Mouse (Mus musculus) heart, embryonic 13.5 days (tissue): ENCODE results near the gene Setd6. TPM values are rescaled to one million over a fixed set of nuclear protein-coding genes. Genes with fewer than 3 reads are reported as not detected.

Experiments used
- ATAC-seq: fragments of 200-750 bp; cut with Nextera tagmentation; 2 replicates; pipeline ENCODE4 v1.8.0; 2017; ENCODE audit warnings: moderate TSS enrichment; ENCODE audit not compliant: insufficient number of reproducible peaks, low FRiP score, low TSS enrichment; ENCODE audit errors: extremely low read depth
- H3K27ac ChIP-seq: fragments of 300-500 bp; sonication (generic); replicated peaks from 2 replicates; pipeline ENCODE4 v1.5.1; 2015; ENCODE audit warnings: moderate library complexity, mild to moderate bottlenecking, inconsistent platforms
- H3K27me3 ChIP-seq: fragments of 300-500 bp; sonication (generic); replicated peaks from 2 replicates; pipeline ENCODE4 v1.6.1; 2015; ENCODE audit warnings: mild to moderate bottlenecking, inconsistent platforms
- H3K36me3 ChIP-seq: fragments of 300-500 bp; sonication (generic); 2 replicates; pipeline ENCODE4 v1.6.1; 2015; ENCODE audit warnings: mild to moderate bottlenecking, inconsistent platforms
- H3K4me1 ChIP-seq: fragments of 300-500 bp; sonication (generic); 2 replicates; pipeline ENCODE4 v1.6.1; 2015; ENCODE audit warnings: inconsistent platforms
- H3K4me2 ChIP-seq: fragments of 300-500 bp; sonication (generic); 2 replicates; pipeline ENCODE4 v1.6.1; 2015; ENCODE audit warnings: inconsistent platforms, mild to moderate bottlenecking, moderate library complexity
- H3K4me3 ChIP-seq: fragments of 300-500 bp; sonication (generic); 2 replicates; pipeline ENCODE4 v1.5.1; 2015; ENCODE audit warnings: moderate library complexity, mild to moderate bottlenecking, inconsistent platforms
- H3K9ac ChIP-seq: fragments of 300-500 bp; sonication (generic); 2 replicates; pipeline ENCODE4 v1.6.1; 2015; ENCODE audit warnings: inconsistent platforms, mild to moderate bottlenecking, moderate library complexity
- H3K9me3 ChIP-seq: fragments of 300-500 bp; sonication (generic); 2 replicates; pipeline ENCODE4 v1.6.1; 2016; ENCODE audit warnings: inconsistent platforms
- WGBS: fragments of 180-500 bp; shearing (Covaris S2); methylation state at CpG from one replicate; pipeline ENCODE4 v1.1.7; 2015; ENCODE audit warnings: mixed read lengths; 5-methylcytosine and 5-hydroxymethylcytosine counted together
- microRNA-seq: library from miRNA; unstranded; fragments of <30 nt; microRNA quantifications from one replicate; pipeline ENCODE4, GENCODE M21; 2016
- polyA plus RNA-seq: library from polyadenylated mRNA; unstranded; fragments of >200 nt; fragmentation: Nextera tagmentation; extraction: Ambion mirVana; gene quantifications from 2 replicates; pipeline ENCODE4 v1.2.1, GENCODE M21; 2015

Setd6 gene
- polyA plus RNA-seq, 1 experiment from 2014 or later, result 15.9 TPM

DNA sequence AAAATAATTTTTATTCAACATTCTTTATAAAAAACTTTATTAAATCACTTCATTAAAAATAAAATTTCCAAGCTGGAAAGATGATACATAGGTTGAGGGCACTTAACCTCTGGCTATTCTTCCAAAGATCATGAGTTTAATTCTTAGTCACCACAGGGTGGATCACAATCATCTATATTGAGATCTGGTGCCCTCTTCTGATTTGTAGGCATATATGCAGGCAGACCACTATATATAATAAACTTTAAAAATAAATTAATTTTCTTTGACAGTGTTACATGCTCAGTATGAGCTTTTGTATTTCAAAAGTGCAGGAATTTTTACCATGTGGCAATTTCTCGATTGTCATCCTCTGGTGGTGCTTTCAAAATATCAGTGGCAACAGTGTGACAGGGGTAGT lies 48.5 kb downstream of the Setd6 start:
- Histone ChIP-seq H3K4me3 (no peak overlapping the region), H3K9ac (no peak overlapping the region), H3K9me3 (no peaks in the 10 kb centered on the region), H3K4me1 (peaks cover 10% of the 10 kb centered on the region), H3K27ac (no peak overlapping the region), H3K36me3 (peaks cover 94% of the 10 kb centered on the region), H3K27me3 (no peaks in the 10 kb centered on the region), H3K4me2 (no peak overlapping the region)
- WGBS, result 70% methylated on average over 1 of the region's 1 CpGs
- ATAC-seq, result no peak

Small RNA genes within 50 kb of the gene (microRNA-seq; reads per million reads assigned to microRNA genes)
- 3.1 reads per million, percentile 12 among the genes with 10 or more reads in this experiment for gene Mir7073

Other genes starting within 250 kb of the Setd6 start
- gene Csnk2a2, start 225.8 kb upstream of the Setd6 start, polyA plus RNA-seq, result 7.1 TPM in 2 replicates
- 2.2 and 2.4 TPM in 2 replicates for gene Ccdc113, start 181.8 kb upstream of the Setd6 start, polyA plus RNA-seq
- not detected in 2 replicates for gene Prss54, start 139.5 kb upstream of the Setd6 start, polyA plus RNA-seq
- gene Gins3, start 82.4 kb upstream of the Setd6 start, polyA plus RNA-seq, result 15.7 and 16.4 TPM in 2 replicates
- 256 and 289 TPM in 2 replicates for gene Ndrg4, start 38.9 kb upstream of the Setd6 start, polyA plus RNA-seq
- gene Cnot1, start 91.6 kb downstream of the Setd6 start, polyA plus RNA-seq, result 42.8 and 47.4 TPM in 2 replicates
- gene Sap18b, start 109.5 kb downstream of the Setd6 start, polyA plus RNA-seq, result 255 and 274 TPM in 2 replicates
- 11.7 and 12.4 TPM in 2 replicates for gene Slc38a7, start 137.7 kb downstream of the Setd6 start, polyA plus RNA-seq
- 322 and 326 TPM in 2 replicates for gene Got2, start 172.7 kb downstream of the Setd6 start, polyA plus RNA-seq